Mouse (Mus musculus): ENCODE results near the gene Nim1k.
A peak's percentile ranks its signal among the peaks of the same experiment; 100 is the strongest.
"Not testable (repeated sequence)": the region's sequence is repeated elsewhere in the genome, so short reads cannot be mapped to it uniquely, and the experiment has no call there.

Gene Nim1k

GRCm38 (mm10) chr13:119684416-119685177 lies 71.1 kb downstream of the Nim1k start:
- peak; percentile 31 for DNase-seq

GRCm38 (mm10) chr13:119681161-119681560 lies 74.5 kb downstream of the Nim1k start:
- no peak for DNase-seq

GRCm38 (mm10) chr13:119679721-119680120 lies 76.0 kb downstream of the Nim1k start:
- DNase-seq, result no peak

GRCm38 (mm10) chr13:119678794-119679193 lies 76.9 kb downstream of the Nim1k start:
- DNase-seq, result no peak

GRCm38 (mm10) chr13:119661420-119661819 lies 94.3 kb downstream of the Nim1k start:
- DNase-seq, result not testable (repeated sequence)
